Mouse (Mus musculus): ENCODE results near the gene Gm4869.
"Not testable (repeated sequence)": the region's sequence is repeated elsewhere in the genome, so short reads cannot be mapped to it uniquely, and the experiment has no call there.

- TF ChIP-seq CTCF (IDR thresholded peaks at IDR 0.05; ENCODE audit: insufficient read depth, low read length); POLR2A (IDR thresholded peaks at IDR 0.05; ENCODE audit: borderline replicate concordance, extremely low read depth, low read depth, low read length): not testable (repeated sequence)
These were observed 17.7 kb downstream of the Gm4869 start for GRCm38 (mm10) chr5:140463151-140463550.
